Mouse (Mus musculus) left cerebral cortex, postnatal 10 days (tissue): Measurements from ENCODE around the gene Mgarp. TPM values are rescaled to one million over a fixed set of nuclear protein-coding genes. Genes with fewer than 3 reads are reported as not detected.
A peak's percentile ranks its signal among the peaks of the same experiment; 100 is the strongest.
"Not testable (repeated sequence)": the region's sequence is repeated elsewhere in the genome, so short reads cannot be mapped to it uniquely, and the experiment has no call there.

Source experiments
- DNase-seq, 2 experiments: peaks; one replicate each; pipeline ENCODE4 v3.0.0; 2021 to 2022; ENCODE audit warnings: low spot score in 2 of 2, mixed read lengths in 1 of 2; ENCODE audit errors: extremely low spot score in 1 of 2
- intact Hi-C: fragments of 180-260 bp; cut with DNase I; formaldehyde crosslinking; loops from one replicate; pipeline ENCODE4 v1.15.1; 2025
- total RNA-seq, 2 experiments: library from RNA; stranded (reverse); gene quantifications; 2 replicates each; pipeline ENCODE4 v1.2.3; 2021

The Mgarp gene
- total RNA-seq: not detected

DNA sequence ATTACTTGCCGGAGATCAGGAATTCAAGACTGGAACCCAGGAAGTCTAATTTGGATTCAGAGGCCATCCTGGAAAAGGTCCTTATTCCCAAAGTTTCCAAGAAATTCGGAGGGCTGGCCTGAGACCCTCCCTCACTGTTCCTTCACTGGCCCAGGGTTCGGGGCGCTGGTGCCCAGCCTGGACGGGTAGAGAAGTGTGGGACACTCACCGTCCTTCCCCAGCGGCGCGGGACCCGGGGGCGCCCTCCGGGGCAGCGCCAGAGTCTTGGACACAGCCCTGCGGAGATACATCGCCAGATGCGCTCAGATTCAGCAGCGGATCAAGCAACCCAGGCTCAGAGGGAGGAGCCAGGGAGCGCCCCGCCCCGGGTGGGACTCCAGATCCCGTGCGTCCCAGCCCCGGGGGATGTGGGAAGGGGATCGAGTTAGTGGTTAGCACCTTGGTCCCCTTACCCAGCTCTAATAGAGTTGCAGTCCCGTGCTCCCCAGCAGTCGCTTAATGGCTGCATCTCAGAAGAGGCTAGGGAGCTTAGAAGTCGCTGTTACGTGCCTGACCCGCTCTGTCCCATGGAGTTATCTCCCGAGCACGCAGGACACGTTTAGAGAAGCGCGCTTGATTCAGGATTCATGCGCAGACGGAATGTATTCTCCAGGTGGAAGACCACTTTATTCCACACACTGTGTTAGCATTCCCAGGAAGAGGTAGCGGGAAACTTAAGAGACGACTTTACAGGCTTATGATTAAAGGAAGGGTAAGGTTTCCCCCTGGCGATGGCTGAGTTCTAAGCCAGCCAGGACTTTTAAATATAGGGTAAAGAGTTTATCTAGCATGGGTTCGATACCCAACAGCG lies at the start of gene Mgarp:
TSS of gene Mgarp (minus strand) at position 520 of the 850 bp plus-strand sequence.
- intact Hi-C loops: no loop called here
- peak in 1 of 2 experiments; percentile 75 for DNase-seq

DNA sequence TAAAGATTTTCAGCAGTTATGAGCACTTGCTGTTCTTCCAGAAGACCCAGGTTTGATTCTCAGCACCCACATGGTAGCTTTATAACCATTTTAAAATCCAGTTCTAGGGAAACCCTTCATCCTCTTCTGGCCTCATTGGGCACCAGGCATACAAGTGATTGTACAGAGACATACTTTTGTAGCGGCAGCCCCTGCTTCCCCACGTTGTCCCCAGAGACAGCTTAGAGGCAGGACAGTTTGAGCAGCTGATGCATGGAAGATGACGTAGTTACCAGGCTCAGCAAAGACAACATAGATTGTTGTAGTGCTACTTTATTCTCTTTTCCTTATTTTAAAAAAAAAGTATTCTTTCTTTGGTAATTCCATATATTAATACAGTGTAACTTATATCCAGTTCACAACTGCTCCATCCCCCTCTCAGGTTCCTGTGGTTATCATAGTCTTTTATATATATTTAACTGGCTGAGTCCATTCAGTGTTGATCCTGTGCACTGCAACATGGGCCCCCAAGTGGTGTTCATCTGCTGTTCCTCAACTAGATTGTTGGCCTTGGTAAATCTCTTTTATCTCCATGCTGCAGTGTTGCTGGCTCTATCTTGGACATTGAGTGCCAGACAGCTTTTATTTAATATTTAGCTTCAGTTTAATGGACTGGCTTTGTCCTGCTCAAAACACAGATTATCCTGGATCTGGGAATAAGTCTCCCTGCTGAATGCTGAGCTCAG lies 38.5 kb upstream of the Mgarp start:
- intact Hi-C loops: no loop called here

DNA sequence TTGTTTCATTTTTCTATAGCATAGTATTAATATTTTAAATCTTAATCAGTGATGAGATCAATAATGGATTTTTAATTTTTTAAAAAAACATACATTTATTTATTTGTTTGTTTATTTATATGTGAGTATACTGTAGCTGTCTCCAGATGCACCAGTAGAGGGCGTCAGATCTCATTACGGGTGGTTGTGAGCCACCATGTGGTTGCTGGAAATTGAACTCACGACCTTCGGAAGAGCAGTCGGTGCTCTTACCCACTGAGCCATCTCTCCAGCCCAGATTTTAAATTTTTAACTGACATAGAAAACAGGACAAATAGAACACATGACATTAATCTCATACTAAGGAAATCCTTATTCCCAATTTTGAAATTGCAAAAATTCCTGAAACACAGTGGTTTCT lies 37.8 kb upstream of the Mgarp start:
- DNase-seq, intact Hi-C loops: not testable (repeated sequence)

More for the DNA sequence above, 38.5 kb upstream of the Mgarp start:
- DNase-seq: no peak

- intact Hi-C loops: no loop called here
- DNase-seq: no peak
Observed at GRCm38 (mm10) chr3:51425394-51425793, 28.9 kb upstream of the Mgarp start.

- intact Hi-C loops: no loop called here
- no peak for DNase-seq
Observed at GRCm38 (mm10) chr3:51421921-51422320, 25.4 kb upstream of the Mgarp start.

DNA sequence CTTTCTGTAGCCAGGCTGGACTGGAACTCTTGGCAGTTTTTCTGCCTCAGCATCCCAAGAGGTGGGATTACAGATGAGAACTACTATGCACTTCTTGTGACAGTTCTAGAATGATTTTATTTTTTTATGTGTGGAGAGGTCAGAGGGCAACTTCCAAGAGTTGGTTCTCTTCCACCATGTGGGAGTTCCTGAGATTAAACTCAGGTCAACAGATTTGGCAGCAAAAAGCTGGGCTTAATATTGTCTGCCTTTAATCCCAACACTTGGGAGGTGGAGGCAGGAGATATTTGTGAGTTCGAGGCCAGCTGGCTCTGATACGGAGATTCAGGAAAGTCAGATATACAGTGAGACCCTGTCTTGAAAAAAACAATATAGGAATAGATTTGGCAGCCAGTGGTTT lies 21.4 kb upstream of the Mgarp start:
- intact Hi-C loops: no loop called here

GRCm38 (mm10) chr3:51417485-51417884 lies 20.9 kb upstream of the Mgarp start:
- no peak for DNase-seq
- intact Hi-C loops: no loop called here

More for the DNA sequence above, 21.4 kb upstream of the Mgarp start:
- DNase-seq: no peak

DNA sequence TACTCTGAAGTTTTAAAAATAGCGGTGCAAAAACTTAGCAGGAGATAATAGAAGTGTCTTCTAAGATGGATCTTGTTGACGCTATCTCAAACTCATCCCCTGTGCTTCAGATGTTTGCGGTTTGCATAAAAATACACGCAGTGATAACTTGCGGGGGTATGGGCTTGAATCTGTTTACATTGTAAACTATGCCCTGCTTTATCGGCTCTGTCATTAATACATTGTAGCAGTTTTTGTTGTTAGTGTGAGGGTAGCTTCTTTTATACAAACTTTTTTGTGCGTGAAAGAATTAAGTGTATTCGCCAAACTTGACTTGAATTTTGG lies 20.6 kb upstream of the Mgarp start:
- intact Hi-C loops: no loop called here
- DNase-seq: no peak

DNA sequence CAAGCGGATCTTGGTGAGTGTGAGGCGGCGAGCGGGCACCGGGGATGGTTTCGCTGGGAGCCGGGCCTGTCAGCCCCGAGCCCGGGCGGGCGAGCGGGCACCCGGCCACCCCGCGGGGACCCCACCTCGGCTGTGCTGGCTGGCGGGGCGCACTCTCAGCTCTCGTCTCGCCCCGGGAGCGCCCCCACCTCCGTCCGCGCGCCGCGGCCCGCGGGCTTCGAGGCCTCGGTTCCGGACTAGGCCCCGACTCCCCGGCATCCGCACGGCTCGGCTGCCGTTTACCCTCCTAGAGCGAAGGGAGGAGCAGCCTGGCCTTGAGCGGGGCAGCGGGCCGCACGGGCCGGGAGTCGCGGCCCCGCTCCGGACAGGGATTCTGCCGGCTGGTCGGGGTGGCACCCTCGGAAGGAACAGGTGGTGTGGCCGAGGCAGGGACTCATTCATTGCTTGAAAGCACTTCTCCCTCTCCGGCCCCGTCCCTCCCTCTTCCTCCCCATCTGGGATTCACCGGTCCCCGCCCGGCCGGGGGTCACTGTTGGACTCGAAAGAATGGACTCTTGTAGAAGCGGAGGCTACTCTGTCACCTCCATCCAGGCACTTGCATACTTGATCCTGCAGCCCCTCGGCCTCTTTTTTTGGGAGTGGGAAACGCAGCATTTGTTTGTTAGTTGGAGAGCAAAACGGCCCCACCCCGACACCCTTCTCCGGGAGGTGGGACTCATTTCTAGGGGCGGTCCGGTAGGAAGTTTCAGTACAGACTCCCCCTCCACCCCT lies 20.0 kb upstream of the Mgarp start:
- peak in 1 of 2 experiments; percentile 65 for DNase-seq
- intact Hi-C loops: no loop called here

DNA sequence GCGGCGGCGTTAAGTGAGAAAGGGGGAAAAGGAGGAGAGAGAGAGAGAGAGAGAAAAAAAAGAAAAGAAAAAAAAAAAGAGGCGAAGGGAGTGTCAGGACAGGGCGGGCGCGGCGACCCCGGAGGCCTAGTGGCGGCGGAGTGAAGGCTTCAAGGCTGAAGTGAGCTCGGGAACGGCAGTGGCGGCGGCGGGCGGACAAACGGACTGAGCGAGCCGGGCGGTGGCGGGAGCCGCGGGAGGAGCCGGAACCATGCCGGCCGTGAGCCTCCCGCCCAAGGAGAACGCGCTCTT lies 19.5 kb upstream of the Mgarp start:
- DNase-seq: no peak
- intact Hi-C loops: no loop called here

DNA sequence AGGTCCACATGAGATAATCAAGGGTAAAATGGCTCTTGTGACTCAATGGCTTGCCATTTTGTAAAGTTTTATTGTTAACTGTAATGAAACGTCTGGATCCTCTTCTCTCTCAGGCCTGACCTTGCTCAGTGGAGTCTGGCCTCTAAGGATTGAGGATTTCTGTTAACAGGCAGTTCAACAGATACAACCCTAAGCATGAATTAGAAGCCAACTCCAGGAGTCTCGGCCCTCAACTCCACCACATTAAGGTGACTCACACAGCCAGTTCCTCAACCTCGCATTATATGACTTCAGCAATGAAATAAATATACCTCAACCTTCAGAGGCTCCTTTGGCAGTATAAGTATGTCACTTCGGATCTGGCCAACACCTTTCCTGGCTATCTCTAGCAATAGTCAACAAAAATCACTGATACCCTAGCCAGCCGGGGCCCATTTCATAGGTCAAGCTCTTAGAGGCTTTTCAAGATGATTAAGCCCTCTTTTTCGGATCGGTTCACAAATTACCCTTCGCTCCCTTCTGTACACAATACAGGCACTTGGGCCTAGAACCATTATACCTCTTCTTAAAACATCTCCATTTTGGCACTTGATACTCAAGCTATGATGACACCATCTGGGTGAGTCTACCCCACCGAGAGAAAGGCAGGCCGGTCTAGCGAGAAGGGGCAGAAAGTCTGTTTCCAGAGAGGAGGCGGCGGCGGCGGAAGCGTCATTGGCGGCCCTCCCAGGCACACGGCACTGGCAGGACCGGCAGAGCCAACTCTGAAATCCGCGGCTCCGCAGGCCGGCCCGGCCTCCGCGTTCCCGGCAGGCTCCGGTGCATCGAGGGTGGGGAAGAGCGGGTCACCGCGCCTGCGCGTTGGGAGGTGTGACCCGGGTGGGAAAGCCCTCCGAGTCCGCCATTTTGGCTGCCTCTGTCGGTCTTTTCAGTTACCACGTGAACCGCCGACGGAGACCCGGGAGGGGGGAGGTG lies 18.8 kb upstream of the Mgarp start, which contains the start of gene Naa15:
TSS of gene Naa15 (plus strand) at position 51 of the 975 bp plus-strand sequence.
- intact Hi-C loops: no loop called here
- peak; percentile 94 to 98 for DNase-seq

GRCm38 (mm10) chr3:51413276-51413675 lies 16.7 kb upstream of the Mgarp start:
- peak in 1 of 2 experiments; percentile 26 for DNase-seq
- intact Hi-C loops: no loop called here

GRCm38 (mm10) chr3:51412457-51412856 lies 15.9 kb upstream of the Mgarp start:
- DNase-seq: no peak
- intact Hi-C loops: no loop called here

- DNase-seq: peak; percentile 94 to 97
- intact Hi-C loops: no loop called here
Observed at GRCm38 (mm10) chr3:51408561-51409183, 12.1 kb upstream of the Mgarp start, which contains the start of gene Ndufc1. TSS of gene Ndufc1 (minus strand) at chr3:51408988.

GRCm38 (mm10) chr3:51407870-51408560 lies 11.5 kb upstream of the Mgarp start:
- DNase-seq: no peak
- intact Hi-C loops: no loop called here

DNA sequence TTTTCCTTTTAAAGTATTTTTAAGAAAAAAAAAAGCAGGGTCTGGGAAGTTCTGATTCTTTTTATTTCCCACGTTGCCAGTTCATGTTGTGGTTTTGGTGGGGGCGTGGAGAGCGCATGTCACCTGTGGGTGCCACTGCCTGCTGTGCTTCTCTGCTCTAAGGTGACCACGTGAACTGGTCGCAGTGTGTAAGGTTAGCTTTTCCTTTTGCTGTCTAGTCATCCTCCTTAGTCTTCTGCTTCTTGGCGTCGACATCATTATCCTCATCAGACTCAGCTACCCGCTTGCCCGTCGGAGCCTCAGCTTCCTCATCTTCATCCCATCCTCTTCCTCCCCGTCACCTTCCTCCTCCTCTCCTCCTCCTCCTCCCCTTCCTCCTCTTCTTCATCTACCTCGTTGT lies 6.1 kb upstream of the Mgarp start:
- no peak for DNase-seq
- intact Hi-C loops: no loop called here

GRCm38 (mm10) chr3:51402054-51402453 lies 5.5 kb upstream of the Mgarp start:
- DNase-seq, intact Hi-C loops: not testable (repeated sequence)
